Mouse (Mus musculus) cortical plate, adult 2 months (tissue): Measurements from ENCODE around the gene Zmym6.

Experiments used
- CTCF ChIP-seq: fragments of 200-500 bp; IDR thresholded peaks from 2 replicates; pipeline ENCODE4 v1.5.1; 2011; ENCODE audit warnings: mild to moderate bottlenecking, control low read depth, low read length; ENCODE audit not compliant: insufficient read depth; ENCODE audit errors: extremely low read depth
- POLR2A ChIP-seq: fragments of 200-500 bp; IDR thresholded peaks from 2 replicates; pipeline ENCODE4 v1.6.1; 2011; ENCODE audit warnings: mild to moderate bottlenecking, low read length, control low read depth; ENCODE audit not compliant: insufficient read depth; ENCODE audit errors: extremely low read depth

- TF ChIP-seq POLR2A (no peak), CTCF (no peak)
These were observed 13.1 kb upstream of the Zmym6 start for GRCm38 (mm10) chr4:127064051-127064450.
